Mouse (Mus musculus) mouse trophoblast stem cell (cell line): ENCODE measurements around the gene Plcg1.

Experiments
- in situ Hi-C, 2 experiments: fragments of 300-500 bp; cut with MseI, MboI; formaldehyde crosslinking; loops; 2 replicates in 1 of 2; 3 replicates in 1 of 2; pipeline ENCODE4 v1.15.1; 2025

The Plcg1 gene

GRCm38 (mm10) chr2:160735706-160736310, 4.7 kb downstream of the Plcg1 start:
- in situ Hi-C loops: no loop called here

DNA sequence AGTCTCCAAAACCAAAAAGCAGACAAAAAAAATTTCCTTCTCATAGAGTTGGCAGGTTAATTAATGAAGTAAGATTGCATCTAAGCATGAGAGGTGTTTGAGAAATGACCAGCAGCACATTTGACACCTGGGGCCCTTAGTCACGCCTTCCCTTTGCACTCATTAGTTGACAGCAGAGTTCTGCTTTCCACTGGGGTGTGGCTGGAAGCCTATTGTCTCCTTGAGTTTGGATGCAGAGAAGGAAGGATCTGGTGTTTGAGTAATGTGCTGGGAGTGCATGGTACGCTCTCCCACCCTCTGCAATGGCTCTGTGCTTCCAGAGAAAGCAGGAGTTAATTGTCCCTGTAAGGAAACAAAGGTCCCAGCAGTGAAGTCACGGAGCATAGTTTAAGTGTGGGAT, 5.4 kb downstream of the Plcg1 start:
- in situ Hi-C loops: no loop called here

DNA sequence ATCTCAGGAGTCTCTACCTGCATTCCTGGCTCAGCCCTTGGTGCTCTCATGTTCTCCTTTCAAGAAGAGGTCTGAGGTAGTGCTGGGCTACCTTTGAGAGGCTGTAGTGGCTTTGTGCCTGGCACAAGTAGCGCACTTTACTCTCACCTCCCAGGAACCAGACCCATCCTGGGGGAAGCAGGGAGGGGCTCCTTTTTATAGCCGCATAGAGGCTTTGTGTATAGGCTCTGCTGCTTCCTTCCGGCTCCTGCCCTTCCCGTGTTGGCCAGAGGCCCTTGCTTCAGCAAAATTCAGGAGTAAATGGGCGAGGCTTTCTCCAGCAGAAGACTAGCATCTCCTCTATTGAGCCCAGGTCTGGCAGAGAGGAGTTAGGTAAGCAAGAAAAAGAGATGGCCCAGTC, 7.3 kb downstream of the Plcg1 start:
- in situ Hi-C loops: no loop called here

DNA sequence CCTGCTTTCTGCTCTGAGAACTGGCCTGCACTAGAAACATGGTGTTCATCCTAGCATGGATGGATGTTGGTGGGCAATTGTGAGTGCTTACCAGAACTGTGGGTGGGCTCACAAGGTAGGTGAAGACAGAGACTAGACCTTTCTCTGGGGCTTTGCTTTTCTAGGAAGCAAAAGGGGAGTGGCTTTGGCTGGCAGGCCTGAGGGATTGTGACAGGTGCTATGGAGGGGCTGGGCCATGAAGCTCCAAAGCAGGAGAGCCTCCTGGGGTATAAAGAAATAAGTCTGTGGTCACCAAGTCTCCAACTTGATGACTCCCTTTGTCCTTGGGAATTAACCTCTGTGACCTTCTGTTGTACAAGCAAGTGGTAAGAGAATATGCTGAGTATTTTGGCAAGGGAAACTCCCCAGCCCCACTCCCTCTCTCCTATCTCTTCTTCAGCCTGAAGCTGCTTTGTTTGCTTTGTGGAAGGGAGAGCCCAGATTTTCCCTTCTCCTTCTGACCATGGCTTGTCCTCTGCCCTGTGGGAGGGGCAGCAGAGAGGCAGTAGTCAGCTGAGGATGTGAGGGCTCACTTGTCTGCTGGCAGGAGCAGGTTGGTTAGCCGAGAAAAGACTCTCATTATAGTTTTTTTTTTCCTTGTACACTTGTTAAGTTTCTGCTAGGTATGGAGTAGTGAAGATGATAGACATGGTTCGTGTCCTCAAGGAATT, 8.7 kb downstream of the Plcg1 start:
- in situ Hi-C loops: no loop called here

- in situ Hi-C loops: no loop called here
Observed at GRCm38 (mm10) chr2:160740521-160741156, 9.5 kb downstream of the Plcg1 start.

DNA sequence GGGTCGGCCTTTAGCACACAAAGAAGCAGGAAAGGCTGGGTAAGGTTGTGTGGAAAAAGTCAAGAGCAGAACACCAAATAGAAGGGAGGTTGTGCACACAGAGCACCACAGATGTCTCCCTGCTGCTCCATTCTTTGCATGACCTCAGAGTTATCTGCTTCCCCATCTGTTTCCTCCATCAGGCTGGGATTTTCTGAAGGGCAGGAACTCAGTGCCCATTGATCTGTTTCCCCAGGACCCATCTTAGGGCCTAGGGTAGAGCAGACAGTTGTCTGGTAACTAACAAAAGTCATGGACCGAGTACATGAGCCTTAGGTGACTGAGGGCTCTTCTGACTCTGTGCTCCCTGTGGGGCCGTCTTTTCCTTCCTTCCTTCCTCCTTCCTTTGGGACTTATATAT, 10.5 kb downstream of the Plcg1 start:
- in situ Hi-C loops: no loop called here

DNA sequence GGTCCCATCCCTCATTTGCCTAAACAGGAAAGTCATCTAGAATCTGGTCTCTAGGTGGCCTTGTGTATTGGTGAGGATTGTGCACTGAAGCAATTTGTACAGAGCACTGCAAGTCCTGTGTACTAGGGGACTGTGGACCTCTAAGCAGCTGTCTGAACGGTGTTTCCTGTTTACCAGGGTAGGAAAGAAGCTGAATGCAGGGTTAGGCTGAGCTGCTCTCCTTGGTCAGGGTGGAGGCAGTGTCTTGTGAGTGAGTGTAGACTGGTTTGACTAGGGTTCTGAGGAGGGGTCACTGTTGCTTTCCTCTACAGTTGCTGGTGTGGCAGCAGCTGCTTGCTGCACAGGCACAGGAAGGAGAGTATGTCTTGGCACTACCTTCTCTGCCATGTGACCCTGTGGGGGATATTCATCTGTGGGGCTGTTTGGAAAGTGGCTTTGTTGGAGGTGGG, 11.1 kb downstream of the Plcg1 start:
- in situ Hi-C loops: no loop called here

- in situ Hi-C loops: no loop called here
Observed at GRCm38 (mm10) chr2:160744040-160744822, 13.1 kb downstream of the Plcg1 start.

- in situ Hi-C loops: no loop called here
Observed at GRCm38 (mm10) chr2:160744823-160745210, 13.7 kb downstream of the Plcg1 start.

GRCm38 (mm10) chr2:160745497-160745896, 14.4 kb downstream of the Plcg1 start:
- in situ Hi-C loops: no loop called here

GRCm38 (mm10) chr2:160746637-160747036, 15.5 kb downstream of the Plcg1 start:
- in situ Hi-C loops: no loop called here

DNA sequence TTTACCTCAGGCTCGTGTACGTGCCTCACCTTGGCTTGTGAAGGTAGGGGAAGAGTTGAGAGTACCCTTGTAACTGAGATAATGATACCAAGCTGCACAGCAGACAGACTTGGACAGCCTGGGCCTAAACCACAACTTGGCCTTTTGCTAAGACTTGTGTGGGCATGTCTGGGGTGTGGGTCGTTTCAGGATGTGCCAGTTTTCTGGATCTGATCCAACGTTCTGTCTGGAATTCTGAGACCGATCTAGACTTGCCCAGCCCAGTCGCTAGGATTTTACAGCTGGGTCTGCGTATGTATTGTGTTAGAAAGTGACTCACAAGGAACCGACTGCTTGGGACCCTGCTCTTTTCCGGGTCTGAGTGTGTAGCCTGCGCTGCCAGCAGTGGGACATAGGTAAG, 16.0 kb downstream of the Plcg1 start:
- in situ Hi-C loops: no loop called here

DNA sequence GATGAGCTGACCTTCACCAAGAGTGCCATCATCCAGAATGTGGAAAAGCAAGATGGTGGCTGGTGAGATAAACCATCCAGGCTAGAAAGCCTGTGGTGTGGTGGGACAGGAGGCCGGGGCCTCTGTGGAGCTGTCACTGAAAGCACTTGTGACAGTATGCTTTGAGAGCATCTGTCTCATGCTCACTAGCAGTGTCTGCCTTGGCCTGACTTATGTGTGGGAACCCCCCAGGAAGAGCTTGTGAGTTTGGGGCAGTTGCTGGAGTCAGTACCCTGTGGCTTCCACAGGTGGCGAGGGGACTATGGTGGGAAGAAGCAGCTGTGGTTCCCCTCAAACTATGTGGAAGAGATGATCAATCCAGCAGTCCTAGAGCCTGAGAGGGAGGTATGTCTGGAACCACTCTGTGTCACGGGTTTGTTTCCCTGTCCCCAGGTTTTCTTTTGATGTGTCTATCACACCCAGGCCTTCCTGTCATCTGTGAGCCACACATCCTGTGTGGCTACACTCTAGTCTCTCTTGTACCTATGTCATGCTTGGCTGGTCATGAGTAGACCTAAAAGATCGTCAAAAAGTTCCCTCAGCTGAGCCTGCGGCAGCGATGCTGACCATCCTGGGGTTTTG, 25.6 kb downstream of the Plcg1 start:
- in situ Hi-C loops: no loop called here

GRCm38 (mm10) chr2:160760433-160761184, 29.5 kb downstream of the Plcg1 start:
- in situ Hi-C loops: no loop called here

DNA sequence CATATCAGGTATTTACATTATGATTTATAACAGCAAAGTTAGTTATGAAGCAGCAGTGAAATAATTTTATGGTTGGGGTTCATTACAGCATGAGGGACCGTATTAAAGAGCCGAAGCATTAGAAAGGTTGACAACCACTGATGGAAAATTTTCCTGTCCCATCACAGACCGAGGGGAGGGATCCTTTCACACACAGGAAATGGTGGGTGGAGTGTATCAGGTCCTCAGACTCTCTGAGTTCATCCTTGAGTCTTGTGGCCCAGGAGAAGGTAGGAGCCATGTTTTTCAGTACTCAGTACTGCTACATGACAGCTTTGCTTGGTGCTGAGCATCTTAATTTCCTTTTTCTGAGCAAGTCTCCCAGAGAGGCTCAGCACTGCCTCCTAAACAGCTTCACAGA, 32.7 kb downstream of the Plcg1 start:
- in situ Hi-C loops: no loop called here

- in situ Hi-C loops: no loop called here
Observed at GRCm38 (mm10) chr2:160764386-160764785, 33.3 kb downstream of the Plcg1 start.

GRCm38 (mm10) chr2:160765096-160765495, 34.0 kb downstream of the Plcg1 start:
- in situ Hi-C loops: no loop called here

DNA sequence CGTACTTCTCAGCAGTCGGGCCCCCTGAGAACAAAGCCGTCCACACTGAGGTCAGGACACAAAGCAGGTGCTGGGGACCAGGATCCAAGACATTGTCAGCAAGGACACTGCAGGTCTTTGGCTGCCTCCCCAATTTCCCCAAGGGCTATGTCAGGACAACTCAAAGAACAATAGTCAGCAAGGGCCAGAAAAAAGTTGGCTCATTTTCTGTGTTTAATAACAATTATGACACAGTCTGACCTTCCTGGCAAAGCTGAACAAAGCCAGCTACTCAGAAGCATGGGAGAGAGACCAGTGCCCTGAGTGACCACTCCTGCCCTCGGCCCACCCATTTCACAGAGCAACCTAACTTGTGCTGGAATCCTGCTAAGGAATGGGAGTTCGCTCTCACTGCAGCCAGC, 35.3 kb downstream of the Plcg1 start:
- in situ Hi-C loops: no loop called here

DNA sequence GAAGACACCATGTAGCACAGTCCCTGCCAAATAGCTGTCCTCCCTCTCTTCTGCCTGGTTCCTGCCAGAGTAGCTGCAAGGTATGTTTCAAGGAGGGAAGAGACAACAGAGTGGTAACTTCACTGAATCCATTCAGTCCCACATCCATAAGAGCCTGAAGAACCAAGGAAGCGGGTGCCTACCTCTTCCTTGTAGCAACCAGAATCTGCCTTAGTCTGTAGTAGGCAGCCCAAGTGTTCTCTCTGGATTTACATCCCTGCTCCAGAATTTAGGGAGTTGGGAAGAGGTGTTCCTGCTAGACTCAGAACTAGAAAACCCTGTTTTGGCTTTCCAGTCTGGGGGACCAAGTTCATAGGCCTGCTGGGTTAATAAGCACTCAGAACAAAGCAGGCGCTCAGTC, 36.1 kb downstream of the Plcg1 start:
- in situ Hi-C loops: no loop called here

GRCm38 (mm10) chr2:160768097-160768695, 37.1 kb downstream of the Plcg1 start:
- in situ Hi-C loops: no loop called here

GRCm38 (mm10) chr2:160768997-160769396, 37.9 kb downstream of the Plcg1 start:
- in situ Hi-C loops: no loop called here
